Mouse (Mus musculus): ENCODE data around the gene Tbl1x. TPM values are rescaled to one million over a fixed set of nuclear protein-coding genes. Genes with fewer than 3 reads are reported as not detected.
"Not testable (repeated sequence)": the region's sequence is repeated elsewhere in the genome, so short reads cannot be mapped to it uniquely, and the experiment has no call there.

Tbl1x gene
- total RNA-seq (2022), result 10 to 100 TPM; 31.9 to 36.1 (median 34.3) TPM

GRCm38 (mm10) chrX:77510371-77511300, at the start of gene Tbl1x:
Tbl1x (plus strand) TSS chrX:77511013.
- peak; percentile 33 to 41 for DNase-seq (ENCODE audit: low spot score in 2 of 2)

- DNase-seq (ENCODE audit: low spot score in 2 of 2), result no peak
These were observed 41.6 kb upstream of the Tbl1x start for GRCm38 (mm10) chrX:77469216-77469615.

- no peak for DNase-seq (ENCODE audit: low spot score in 2 of 2)
These were observed 38.0 kb upstream of the Tbl1x start for GRCm38 (mm10) chrX:77472858-77473257.

GRCm38 (mm10) chrX:77473511-77473910, 37.3 kb upstream of the Tbl1x start:
- DNase-seq (ENCODE audit: low spot score in 2 of 2), result no peak

GRCm38 (mm10) chrX:77474551-77474950, 36.3 kb upstream of the Tbl1x start:
- no peak for DNase-seq (ENCODE audit: low spot score in 2 of 2)

GRCm38 (mm10) chrX:77477526-77477925, 33.3 kb upstream of the Tbl1x start:
- no peak for DNase-seq (ENCODE audit: low spot score in 2 of 2)

- DNase-seq (ENCODE audit: low spot score in 2 of 2), result peak; percentile 2 to 5
These were observed 22.7 kb upstream of the Tbl1x start for GRCm38 (mm10) chrX:77487922-77488799.

GRCm38 (mm10) chrX:77490127-77490526, 20.7 kb upstream of the Tbl1x start:
- DNase-seq (ENCODE audit: low spot score in 2 of 2), result no peak

GRCm38 (mm10) chrX:77509149-77509548, 1.7 kb upstream of the Tbl1x start:
- DNase-seq (ENCODE audit: low spot score in 2 of 2), result peak; percentile 80 to 84

- DNase-seq (ENCODE audit: low spot score in 2 of 2), result peak in 1 of 2 experiments; percentile 7
These were observed 1.0 kb upstream of the Tbl1x start for GRCm38 (mm10) chrX:77509776-77510175.

- DNase-seq (ENCODE audit: low spot score in 2 of 2), result no peak
These were observed 634 bp downstream of the Tbl1x start for GRCm38 (mm10) chrX:77511301-77511993.

GRCm38 (mm10) chrX:77511994-77512485, 1.2 kb downstream of the Tbl1x start:
- DNase-seq (ENCODE audit: low spot score in 2 of 2), result no peak

- DNase-seq (ENCODE audit: low spot score in 2 of 2), result no peak
These were observed 6.7 kb downstream of the Tbl1x start for GRCm38 (mm10) chrX:77517274-77518085.

- no peak for DNase-seq (ENCODE audit: low spot score in 2 of 2)
These were observed 8.1 kb downstream of the Tbl1x start for GRCm38 (mm10) chrX:77518929-77519328.

- DNase-seq (ENCODE audit: low spot score in 2 of 2), result no peak
These were observed 12.1 kb downstream of the Tbl1x start for GRCm38 (mm10) chrX:77522842-77523375.

- DNase-seq (ENCODE audit: low spot score in 2 of 2), result no peak
These were observed 14.4 kb downstream of the Tbl1x start for GRCm38 (mm10) chrX:77525179-77525578.

- DNase-seq (ENCODE audit: low spot score in 2 of 2), result no peak
These were observed 17.6 kb downstream of the Tbl1x start for GRCm38 (mm10) chrX:77528401-77528800.

- no peak for DNase-seq (ENCODE audit: low spot score in 2 of 2)
These were observed 20.2 kb downstream of the Tbl1x start for GRCm38 (mm10) chrX:77530997-77531396.

GRCm38 (mm10) chrX:77533922-77534321, 23.1 kb downstream of the Tbl1x start:
- DNase-seq (ENCODE audit: low spot score in 2 of 2), result no peak

GRCm38 (mm10) chrX:77539770-77540169, 29.0 kb downstream of the Tbl1x start:
- DNase-seq (ENCODE audit: low spot score in 2 of 2), result not testable (repeated sequence)

All from layer of hippocampus, adult 8-10 months (tissue).